Mouse (Mus musculus) olfactory bulb, adult 2 months (tissue): ENCODE results near the gene Ank3. TPM values are rescaled to one million over a fixed set of nuclear protein-coding genes. Genes with fewer than 3 reads are reported as not detected.
"Not testable (repeated sequence)": the region's sequence is repeated elsewhere in the genome, so short reads cannot be mapped to it uniquely, and the experiment has no call there.

Experiments used
- H3K27ac ChIP-seq: fragments of 200-500 bp; 2 replicates; pipeline ENCODE4 v1.5.1; 2012; ENCODE audit warnings: low read depth, low read length; ENCODE audit not compliant: insufficient read depth
- H3K4me1 ChIP-seq: fragments of 200-500 bp; 2 replicates; pipeline ENCODE4 v1.6.1; 2012; ENCODE audit warnings: low read length; ENCODE audit not compliant: control insufficient read depth, insufficient read depth
- H3K4me3 ChIP-seq: fragments of 200-500 bp; 2 replicates; pipeline ENCODE4 v1.5.1; 2012; ENCODE audit warnings: mild to moderate bottlenecking, low read depth, low read length, moderate library complexity; ENCODE audit not compliant: insufficient read depth
- CTCF ChIP-seq: fragments of 200-500 bp; IDR thresholded peaks from 2 replicates; pipeline ENCODE4 v1.5.1; 2012; ENCODE audit warnings: low read depth, mild to moderate bottlenecking, low read length, moderate library complexity; ENCODE audit not compliant: insufficient read depth
- POLR2A ChIP-seq: fragments of 200-500 bp; IDR thresholded peaks from 2 replicates; pipeline ENCODE4 v1.6.1; 2012; ENCODE audit warnings: mild to moderate bottlenecking, low read depth, low read length, moderate library complexity; ENCODE audit not compliant: insufficient read depth
- WGBS: fragments of 180-500 bp; shearing (Covaris S2); methylation state at CpG from one replicate; pipeline ENCODE4 v1.1.7; 2018; 5-methylcytosine and 5-hydroxymethylcytosine counted together
- polyA plus RNA-seq: library from polyadenylated mRNA; stranded (reverse); fragments of >200 nt; gene quantifications from 2 replicates; pipeline ENCODE4 v1.2.4, GENCODE M21; 2012; ENCODE audit warnings: low replicate concordance; ENCODE audit not compliant: missing spikeins, insufficient read depth, insufficient read length

Gene Ank3
- polyA plus RNA-seq = 54.9 and 212 TPM in 2 replicates

DNA sequence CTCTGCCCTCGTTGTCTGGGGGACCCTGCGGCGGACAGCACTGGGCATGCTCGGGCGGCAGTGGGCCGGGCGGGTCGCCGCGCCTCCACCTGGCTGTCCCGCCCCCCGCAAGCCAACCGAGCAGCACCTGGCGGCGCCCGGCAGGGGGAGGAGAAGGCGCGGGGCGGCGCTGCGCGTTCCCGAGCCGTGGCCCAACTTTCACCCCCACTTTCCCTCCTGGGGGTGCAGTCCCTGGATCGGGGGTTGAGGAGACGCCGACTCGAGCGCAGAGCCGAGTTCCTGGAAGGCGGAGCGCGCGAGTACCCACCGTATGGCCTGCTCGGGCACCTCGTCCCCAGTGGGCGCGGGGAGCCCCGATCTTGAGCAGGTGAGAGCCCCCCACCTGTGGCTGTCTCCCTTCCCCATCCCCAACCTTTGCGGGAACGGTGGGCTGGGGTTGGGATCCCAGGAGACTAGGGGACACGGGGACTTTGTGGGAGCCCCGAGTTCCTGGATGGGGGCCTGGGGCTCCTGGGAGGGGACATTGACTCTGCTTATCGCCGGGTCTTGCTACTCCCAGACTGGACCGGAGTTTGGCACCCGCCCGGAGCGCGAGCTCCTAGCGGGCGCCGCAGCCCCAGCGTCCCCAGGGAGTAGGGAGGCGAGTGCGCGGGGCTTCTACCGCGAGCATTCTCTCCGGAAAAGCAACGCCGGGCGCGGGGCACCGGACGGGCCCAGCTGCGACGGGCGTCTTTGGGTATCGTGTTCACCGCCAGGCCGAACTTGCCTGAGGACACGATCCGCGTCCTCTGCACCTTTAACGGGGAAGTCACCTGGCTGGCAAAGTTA lies at the start of gene Ank3:
Ank3 (plus strand) TSS at position 11 of the 828 bp plus-strand sequence.
- Histone ChIP-seq H3K27ac (peak within 1 kb of the TSS; percentile 65; the same call in 1 of the 2 replicates), H3K4me1 (peaks cover 17% of the 10 kb centered on the region), H3K4me3 (peak within 1 kb of the TSS; percentile 53)
- TF ChIP-seq POLR2A (0 out of 2 replicates have a peak, but pooled peaks have one; percentile 17), CTCF (no peak)
- under 1% methylated on average over 77 of the region's 77 CpGs for WGBS

DNA sequence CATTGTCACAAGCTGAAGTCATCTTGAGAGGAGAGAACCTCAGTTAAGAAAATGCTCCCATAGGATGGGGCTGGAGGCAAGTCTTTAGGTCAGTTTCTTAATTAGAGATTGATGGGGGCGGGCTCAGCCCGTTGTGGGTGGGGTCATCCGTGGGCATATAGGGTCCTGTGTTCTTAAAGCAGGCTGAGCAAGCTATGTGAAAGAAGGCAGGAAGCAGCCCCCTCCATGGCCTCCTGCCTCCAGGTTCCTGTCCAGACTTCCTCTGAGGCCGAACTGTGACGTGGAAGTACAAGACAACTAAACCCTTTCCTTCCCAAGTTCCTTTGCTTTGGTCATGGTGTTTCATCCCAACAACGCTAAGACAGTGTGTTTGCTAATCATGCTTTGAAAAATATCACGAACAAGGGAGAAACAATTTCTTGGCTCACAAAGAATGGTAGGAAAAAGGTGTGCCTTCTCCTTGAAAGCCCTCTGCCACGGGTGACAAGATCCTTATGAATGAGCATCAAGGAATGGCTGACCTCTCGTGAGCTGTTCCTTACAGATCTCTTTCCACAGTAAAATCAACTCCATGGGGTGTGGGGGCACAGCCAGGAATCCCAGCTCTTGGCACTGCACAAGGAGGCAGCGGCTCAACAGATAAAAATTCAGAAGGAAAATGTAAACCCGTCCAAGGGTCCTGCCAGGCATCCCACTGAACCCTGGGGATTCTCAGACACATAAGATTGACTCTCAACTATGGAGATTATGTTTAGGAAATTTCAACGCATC lies 47.3 kb upstream of the Ank3 start:
- 26% methylated on average over 12 of the region's 12 CpGs for WGBS
- TF ChIP-seq CTCF (no peak), POLR2A (no peak)
- peaks cover 9% of the 10 kb centered on the region; the same call in 1 of the 2 replicates for H3K4me1 ChIP-seq
- no peak overlapping the region for H3K27ac ChIP-seq
- H3K4me3 ChIP-seq = no peak overlapping the region

DNA sequence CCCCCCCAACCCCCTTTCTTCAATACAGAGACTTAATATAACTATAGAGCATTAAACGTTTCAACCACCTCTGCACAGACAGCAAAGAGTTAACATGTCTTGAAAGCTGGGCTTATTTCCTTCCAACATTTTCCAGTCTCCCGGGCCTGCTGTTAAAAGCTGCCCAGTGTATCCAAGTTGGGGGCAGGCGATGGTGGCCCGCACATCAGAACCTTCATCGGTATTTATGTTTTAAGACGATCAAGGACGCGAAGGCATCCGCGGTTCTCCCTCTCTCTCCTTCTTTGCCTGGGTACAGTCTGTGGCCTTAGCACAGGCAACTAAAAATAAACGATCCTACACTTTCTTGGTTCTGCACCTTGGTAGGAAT lies 46.7 kb upstream of the Ank3 start:
- no peak overlapping the region; the same call in 1 of the 2 replicates for H3K4me3 ChIP-seq
- WGBS = 11% methylated on average over 11 of the region's 11 CpGs
- peaks cover 9% of the 10 kb centered on the region; the same call in 1 of the 2 replicates for H3K4me1 ChIP-seq
- TF ChIP-seq POLR2A (no peak), CTCF (no peak)
- H3K27ac ChIP-seq = no peak overlapping the region

DNA sequence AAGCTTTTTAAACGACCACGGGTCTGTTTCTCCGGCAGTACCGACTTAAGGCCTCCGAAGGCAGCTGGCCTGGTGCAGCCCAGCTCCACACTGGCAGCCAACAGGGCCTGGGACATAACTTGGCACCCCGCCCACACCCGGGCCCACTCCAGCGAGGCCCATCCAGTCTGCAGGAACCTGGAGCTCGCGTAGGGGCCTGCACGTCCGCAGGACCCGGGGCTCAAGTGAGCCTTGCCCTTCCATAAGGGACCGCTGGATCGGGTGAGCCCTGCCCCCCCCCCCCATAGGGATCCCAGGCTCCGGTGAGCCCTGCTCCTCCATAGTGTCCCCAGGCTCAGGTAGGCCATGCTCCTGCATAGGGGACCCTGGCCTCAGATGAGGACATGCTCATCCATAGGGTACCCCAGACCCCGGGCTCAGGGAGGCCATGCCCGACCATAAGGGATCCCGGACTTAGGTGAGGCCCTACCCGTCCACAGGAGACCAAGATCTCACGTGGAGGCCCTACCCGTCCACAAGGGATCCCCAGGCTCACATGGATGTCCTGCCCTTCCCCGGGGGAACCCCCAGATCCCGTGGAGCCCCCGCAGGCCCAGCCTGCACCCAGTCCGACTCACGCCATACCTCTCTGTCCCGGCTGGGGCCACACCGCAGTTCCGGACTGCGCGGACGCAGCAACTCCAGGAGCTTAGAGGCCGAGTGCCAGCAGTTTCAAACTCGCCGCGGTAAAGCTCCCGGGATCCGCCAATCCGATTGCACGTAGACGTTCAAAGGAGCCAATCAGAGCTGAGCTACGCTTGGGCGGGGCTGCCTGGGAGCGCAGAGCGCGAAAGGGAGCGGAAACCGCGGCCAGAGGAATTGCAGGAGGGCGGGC lies 46.1 kb upstream of the Ank3 start, which contains the start of gene Cdk1:
Cdk1 (minus strand) TSS at position 727 of the 874 bp plus-strand sequence.
- Histone ChIP-seq H3K4me1 (peaks cover 9% of the 10 kb centered on the region; the same call in 1 of the 2 replicates), H3K27ac (no peak within 1 kb of the TSS), H3K4me3 (peak within 1 kb of the TSS; percentile 46)
- TF ChIP-seq CTCF = no peak
- no peak for TF ChIP-seq POLR2A
- WGBS = 2% methylated on average over 51 of the region's 51 CpGs

DNA sequence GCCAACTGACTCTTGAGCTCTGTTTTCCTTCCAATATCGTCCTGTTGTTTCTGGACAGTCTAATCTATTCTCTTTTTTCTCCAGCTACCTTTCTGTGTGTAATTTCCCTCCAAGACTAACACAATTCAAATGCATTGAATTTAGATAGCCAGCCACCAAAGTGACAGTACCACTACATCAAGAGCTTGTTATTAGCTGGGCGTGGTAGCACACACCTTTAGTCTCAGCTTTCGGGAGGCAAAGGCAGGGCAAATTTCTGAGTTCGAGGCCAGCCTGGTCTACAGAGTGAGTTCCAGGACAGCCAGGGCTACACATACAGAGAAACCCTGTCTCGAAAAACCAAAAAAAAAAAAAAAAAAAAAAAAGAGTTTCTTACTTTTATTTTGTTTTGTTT lies 45.5 kb upstream of the Ank3 start:
- not testable (repeated sequence) for H3K4me1 ChIP-seq, H3K27ac ChIP-seq
- H3K4me3 ChIP-seq = 0 out of 2 replicates have a peak overlapping the region, but pooled peaks have one; percentile 46
- WGBS = 30% methylated on average over 5 of the region's 5 CpGs

DNA sequence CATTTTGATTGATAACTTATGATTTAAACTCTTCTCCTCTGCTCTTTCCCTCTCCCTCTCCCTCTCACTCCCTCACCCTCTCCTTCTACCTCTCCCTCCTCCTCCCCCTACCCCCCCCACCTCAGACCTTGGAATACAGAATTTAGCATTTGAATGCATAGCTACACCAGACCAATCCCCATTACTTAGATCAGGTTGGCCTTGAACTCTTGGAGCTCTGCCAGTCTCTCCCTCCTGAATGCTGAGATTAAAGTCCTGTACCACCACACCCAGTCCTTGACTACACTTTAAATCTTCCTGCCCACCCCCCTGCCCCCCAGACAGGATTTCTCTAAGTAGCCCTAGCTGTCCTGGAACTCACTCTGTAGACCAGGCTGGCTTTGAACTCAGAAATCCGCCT lies 38.9 kb upstream of the Ank3 start:
- no peak overlapping the region for H3K4me3 ChIP-seq
- WGBS = 97% methylated on average over 1 of the region's 1 CpGs
- no peak for TF ChIP-seq POLR2A
- TF ChIP-seq CTCF = no peak
- H3K27ac ChIP-seq = no peak overlapping the region
- no peaks in the 10 kb centered on the region for H3K4me1 ChIP-seq

DNA sequence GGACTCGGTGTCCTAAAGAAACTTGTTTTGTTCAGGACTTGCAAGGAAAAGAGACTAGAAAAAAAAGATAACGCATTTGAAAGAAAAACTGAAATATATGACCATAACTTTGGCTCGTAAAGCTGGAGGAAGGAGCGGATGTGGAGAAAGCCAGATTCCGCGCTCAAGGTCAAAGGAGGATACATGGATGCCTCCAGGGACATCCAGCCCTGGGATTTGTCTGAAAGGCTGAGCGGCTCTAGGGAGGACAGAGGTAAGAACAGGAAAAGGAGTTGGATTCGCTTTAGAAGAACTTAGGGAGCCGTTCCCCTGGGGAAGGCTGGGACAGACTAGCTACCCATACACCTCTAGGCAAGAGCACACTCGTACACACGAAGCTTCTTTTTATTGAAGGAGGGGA lies 32.4 kb upstream of the Ank3 start:
- Histone ChIP-seq H3K27ac (no peak overlapping the region), H3K4me3 (no peak overlapping the region), H3K4me1 (peaks cover 9% of the 10 kb centered on the region)
- TF ChIP-seq POLR2A = no peak
- TF ChIP-seq CTCF = no peak
- WGBS = 88% methylated on average over 11 of the region's 11 CpGs

DNA sequence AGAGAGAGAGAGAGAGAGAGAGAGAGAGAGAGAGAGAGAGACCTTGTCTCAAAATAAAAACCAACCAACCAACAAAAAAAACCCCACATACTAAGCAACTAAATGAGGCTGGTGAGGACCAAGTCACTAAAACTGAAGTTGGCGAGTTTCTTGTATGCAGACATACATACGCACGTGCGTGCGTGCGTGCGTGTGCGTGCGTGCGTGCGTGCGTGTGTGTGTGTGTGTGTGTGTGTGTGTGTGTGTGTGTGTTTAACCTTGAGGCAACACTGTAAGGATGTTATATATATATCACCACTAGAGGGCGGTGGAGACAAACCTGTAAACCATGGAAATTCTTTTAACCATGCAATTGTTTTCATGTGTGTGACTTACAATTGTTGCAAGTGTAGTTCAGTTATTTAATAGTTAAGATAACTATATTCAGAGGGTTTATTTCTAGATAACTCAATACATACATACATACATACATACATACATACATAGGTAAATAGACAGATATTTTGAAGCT lies 31.6 kb upstream of the Ank3 start:
- H3K4me1 ChIP-seq = peaks cover 9% of the 10 kb centered on the region
- H3K4me3 ChIP-seq = no peak overlapping the region
- TF ChIP-seq POLR2A (no peak), CTCF (peak; percentile 58; the same call in 1 of the 2 replicates)
- WGBS = 85% methylated on average over 13 of the region's 13 CpGs
- no peak overlapping the region for H3K27ac ChIP-seq
